Mouse (Mus musculus) liver, embryonic 13.5 days (tissue): ENCODE results near the gene Sord. TPM values are rescaled to one million over a fixed set of nuclear protein-coding genes. Genes with fewer than 3 reads are reported as not detected.
A peak's percentile ranks its signal among the peaks of the same experiment; 100 is the strongest.

Source experiments
- ATAC-seq: fragments of 200-750 bp; cut with Nextera tagmentation; 2 replicates; pipeline ENCODE4 v1.8.0; 2017; ENCODE audit warnings: low read depth, mild to moderate bottlenecking, moderate number of reproducible peaks, moderate library complexity
- DNase-seq: peaks from one replicate; pipeline ENCODE4 v3.0.0; 2022
- H3K27ac ChIP-seq: fragments of 300-500 bp; sonication (generic); 2 replicates; pipeline ENCODE4 v1.5.1; 2015; ENCODE audit warnings: moderate library complexity, mild to moderate bottlenecking, inconsistent platforms
- H3K27me3 ChIP-seq: fragments of 300-500 bp; sonication (generic); 2 replicates; pipeline ENCODE4 v1.6.1; 2015; ENCODE audit warnings: mild to moderate bottlenecking, inconsistent platforms
- H3K36me3 ChIP-seq: fragments of 300-500 bp; sonication (generic); 2 replicates; pipeline ENCODE4 v1.6.1; 2015; ENCODE audit warnings: mild to moderate bottlenecking, inconsistent platforms
- H3K4me1 ChIP-seq: fragments of 300-500 bp; sonication (generic); replicated peaks from 2 replicates; pipeline ENCODE4 v1.6.1; 2015; ENCODE audit warnings: inconsistent platforms
- H3K4me2 ChIP-seq: fragments of 300-500 bp; sonication (generic); 2 replicates; pipeline ENCODE4 v1.6.1; 2015; ENCODE audit warnings: inconsistent platforms, mild to moderate bottlenecking, moderate library complexity
- H3K4me3 ChIP-seq: fragments of 300-500 bp; sonication (generic); replicated peaks from 2 replicates; pipeline ENCODE4 v1.5.1; 2015; ENCODE audit warnings: mild to moderate bottlenecking, inconsistent platforms
- H3K9ac ChIP-seq: fragments of 300-500 bp; sonication (generic); 2 replicates; pipeline ENCODE4 v1.6.1; 2015; ENCODE audit warnings: mild to moderate bottlenecking, inconsistent platforms
- H3K9me3 ChIP-seq: fragments of 300-500 bp; sonication (generic); replicated peaks from 2 replicates; pipeline ENCODE4 v1.6.1; 2016; ENCODE audit warnings: inconsistent platforms
- WGBS: fragments of 180-500 bp; shearing (Covaris S2); methylation state at CpG from one replicate; pipeline ENCODE4 v1.1.7; 2015; ENCODE audit not compliant: insufficient replicate concordance; 5-methylcytosine and 5-hydroxymethylcytosine counted together
- polyA plus RNA-seq: library from polyadenylated mRNA; unstranded; fragments of >200 nt; fragmentation: Nextera tagmentation; extraction: Ambion mirVana; gene quantifications from 2 replicates; pipeline ENCODE4 v1.2.1, GENCODE M21; 2015

Sord gene
- polyA plus RNA-seq, 1 experiment from 2014 or later: 146 TPM

DNA sequence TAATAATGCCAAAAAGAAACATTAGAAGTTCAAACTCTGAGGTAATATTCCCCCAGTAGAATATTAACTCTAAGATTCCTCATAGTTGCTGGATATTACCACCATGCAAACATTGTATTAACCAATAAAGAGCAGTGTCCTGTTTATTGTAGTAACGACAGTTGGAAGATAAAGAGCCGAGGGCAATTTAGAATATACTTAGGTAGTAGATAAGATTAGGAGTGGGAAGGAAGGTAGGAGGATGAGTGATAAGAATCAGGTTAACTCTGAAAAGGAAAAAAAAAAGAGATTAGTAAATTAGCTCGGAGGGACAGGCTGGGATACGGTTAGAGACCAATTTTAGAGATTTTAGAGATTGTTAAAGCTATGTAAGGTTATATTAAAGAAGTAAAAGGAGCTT is 13.2 kb upstream of the Sord start:
- Histone ChIP-seq H3K27me3 (no peaks in the 10 kb centered on the region), H3K4me1 (peaks cover 63% of the 10 kb centered on the region), H3K4me2 (no peak overlapping the region), H3K9ac (no peak overlapping the region), H3K27ac (no peak overlapping the region), H3K9me3 (no peaks in the 10 kb centered on the region; the same call in 1 of the 2 replicates), H3K4me3 (no peak overlapping the region), H3K36me3 (no peaks in the 10 kb centered on the region)
- DNase-seq (no peak), ATAC-seq (no peak)
- WGBS: 14% methylated on average over 4 of the region's 4 CpGs

GRCm38 (mm10) chr2:122221798-122222197 is 12.8 kb upstream of the Sord start:
- no peaks in the 10 kb centered on the region for H3K36me3 ChIP-seq
- WGBS: 36% methylated on average over 5 of the region's 5 CpGs
- H3K4me3 ChIP-seq: no peak overlapping the region
- DNase-seq: no peak
- peaks cover 63% of the 10 kb centered on the region for H3K4me1 ChIP-seq
- H3K27me3 ChIP-seq: no peaks in the 10 kb centered on the region
- no peak overlapping the region for H3K9ac ChIP-seq
- no peak overlapping the region for H3K27ac ChIP-seq
- H3K9me3 ChIP-seq: no peaks in the 10 kb centered on the region; the same call in 1 of the 2 replicates
- no peak overlapping the region for H3K4me2 ChIP-seq
- peak; percentile 44; the same call in 1 of the 2 replicates for ATAC-seq

- ATAC-seq (no peak), DNase-seq (no peak)
- Histone ChIP-seq H3K4me1 (peaks cover 63% of the 10 kb centered on the region), H3K9ac (no peak overlapping the region), H3K9me3 (no peaks in the 10 kb centered on the region; the same call in 1 of the 2 replicates), H3K4me3 (no peak overlapping the region), H3K27ac (no peak overlapping the region), H3K27me3 (no peaks in the 10 kb centered on the region), H3K36me3 (no peaks in the 10 kb centered on the region), H3K4me2 (no peak overlapping the region)
- WGBS: 46% methylated on average over 5 of the region's 5 CpGs
These were observed 12.3 kb upstream of the Sord start for GRCm38 (mm10) chr2:122222272-122222671.

DNA sequence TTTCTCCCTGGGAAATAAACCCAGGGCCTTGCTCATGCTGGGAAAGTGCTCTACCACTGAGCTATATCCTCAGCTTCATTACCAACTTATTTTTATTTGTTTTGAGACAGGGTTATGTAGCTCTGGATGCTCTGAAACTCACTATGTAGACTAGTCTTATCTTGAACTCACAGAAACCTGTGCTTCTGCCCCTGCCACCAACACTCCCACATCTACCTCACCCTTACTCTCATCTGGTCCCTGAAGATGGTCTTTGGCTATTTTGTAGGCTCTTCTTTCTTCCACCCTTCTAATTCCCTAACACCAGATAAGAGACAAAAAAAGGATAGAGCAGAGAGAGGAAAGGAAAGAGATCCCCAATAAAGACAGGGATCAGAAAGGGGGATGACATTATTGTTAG is 10.9 kb upstream of the Sord start:
- H3K27me3 ChIP-seq: no peaks in the 10 kb centered on the region
- DNase-seq (no peak), ATAC-seq (peak; percentile 72)
- no peaks in the 10 kb centered on the region for H3K36me3 ChIP-seq
- no peak overlapping the region for H3K4me2 ChIP-seq
- no peak overlapping the region for H3K4me3 ChIP-seq
- peaks cover 59% of the 10 kb centered on the region for H3K4me1 ChIP-seq
- no peak overlapping the region for H3K9ac ChIP-seq
- H3K27ac ChIP-seq: no peak overlapping the region
- H3K9me3 ChIP-seq: no peaks in the 10 kb centered on the region; the same call in 1 of the 2 replicates

- no peaks in the 10 kb centered on the region for H3K36me3 ChIP-seq
- no peak overlapping the region for H3K4me3 ChIP-seq
- no peaks in the 10 kb centered on the region for H3K27me3 ChIP-seq
- peaks cover 48% of the 10 kb centered on the region for H3K4me1 ChIP-seq
- H3K27ac ChIP-seq: peak overlapping the region; percentile 26; the same call in 1 of the 2 replicates
- H3K9ac ChIP-seq: no peak overlapping the region
- DNase-seq: no peak
- H3K9me3 ChIP-seq: no peaks in the 10 kb centered on the region
- 82% methylated on average over 6 of the region's 6 CpGs for WGBS
- H3K4me2 ChIP-seq: no peak overlapping the region
- ATAC-seq: no peak
These were observed 4.2 kb upstream of the Sord start for GRCm38 (mm10) chr2:122230395-122230794.

GRCm38 (mm10) chr2:122231616-122232015 is 2.9 kb upstream of the Sord start:
- H3K27ac ChIP-seq: no peak overlapping the region
- 82% methylated on average over 9 of the region's 9 CpGs for WGBS
- H3K4me1 ChIP-seq: peaks cover 55% of the 10 kb centered on the region
- no peak overlapping the region for H3K4me3 ChIP-seq
- DNase-seq (no peak), ATAC-seq (no peak)
- H3K36me3 ChIP-seq: no peaks in the 10 kb centered on the region
- no peaks in the 10 kb centered on the region for H3K9me3 ChIP-seq
- H3K27me3 ChIP-seq: no peaks in the 10 kb centered on the region
- no peak overlapping the region for H3K4me2 ChIP-seq
- H3K9ac ChIP-seq: no peak overlapping the region

DNA sequence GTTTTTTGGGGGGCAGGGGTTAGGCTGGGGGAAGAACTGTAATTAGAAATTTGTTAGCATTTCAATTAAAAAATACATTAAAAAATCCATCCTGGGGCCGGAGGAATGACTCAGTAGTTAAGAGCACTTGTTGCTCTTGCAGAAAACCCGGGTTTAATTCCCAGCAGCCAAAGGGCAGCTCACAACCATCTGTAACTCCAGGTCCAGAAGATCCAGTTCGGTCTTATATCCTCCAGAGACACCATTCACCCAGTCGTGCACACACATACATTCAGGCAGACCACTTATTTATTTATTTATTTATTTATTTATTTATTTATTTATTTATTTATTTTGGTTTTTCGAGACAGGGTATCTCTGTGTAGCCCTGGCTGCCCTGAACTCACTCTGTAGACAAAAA is 1.2 kb upstream of the Sord start:
- Histone ChIP-seq H3K9me3 (no peaks in the 10 kb centered on the region), H3K36me3 (no peaks in the 10 kb centered on the region), H3K4me1 (peaks cover 56% of the 10 kb centered on the region), H3K4me3 (0 out of 2 replicates have a peak overlapping the region, but pooled peaks have one; percentile 76), H3K27me3 (no peaks in the 10 kb centered on the region), H3K27ac (no peak overlapping the region), H3K9ac (no peak overlapping the region), H3K4me2 (peak overlapping the region; percentile 86; the same call in 1 of the 2 replicates)
- no peak for DNase-seq
- 48% methylated on average over 5 of the region's 5 CpGs for WGBS
- ATAC-seq: no peak

- Histone ChIP-seq H3K27me3 (no peaks in the 10 kb centered on the region), H3K4me2 (peak overlapping the region; percentile 86), H3K9ac (peak overlapping the region; percentile 85), H3K4me3 (peak overlapping the region; percentile 76), H3K36me3 (no peaks in the 10 kb centered on the region), H3K4me1 (peaks cover 61% of the 10 kb centered on the region), H3K27ac (peak overlapping the region; percentile 90), H3K9me3 (no peaks in the 10 kb centered on the region)
- peak; percentile 59 for DNase-seq
- ATAC-seq: peak; percentile 3; the same call in 1 of the 2 replicates
- 10% methylated on average over 26 of the region's 26 CpGs for WGBS
These were observed 591 bp upstream of the Sord start for GRCm38 (mm10) chr2:122233759-122234557.

DNA sequence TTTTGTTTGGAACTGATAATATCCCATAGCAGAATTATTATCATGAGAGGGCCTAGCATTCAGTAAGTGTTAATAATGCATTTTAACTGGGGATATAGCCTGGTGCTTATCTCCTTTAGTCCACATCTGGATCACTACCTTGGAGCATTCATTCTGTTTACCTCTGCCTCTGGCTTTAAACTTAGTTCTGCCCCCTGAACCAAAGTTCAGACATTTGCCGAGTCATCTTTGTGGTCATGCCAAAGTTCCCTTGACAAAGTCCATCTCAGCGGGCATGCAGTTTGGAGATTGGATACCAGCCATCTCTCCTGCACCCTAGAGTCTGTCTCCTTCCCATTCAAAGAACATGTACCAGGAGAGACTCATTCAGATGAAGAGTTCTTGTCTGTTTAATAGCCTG is 876 bp downstream of the Sord start:
- Histone ChIP-seq H3K27ac (peak overlapping the region; percentile 90), H3K4me1 (peaks cover 63% of the 10 kb centered on the region), H3K4me3 (peak overlapping the region; percentile 76), H3K36me3 (no peaks in the 10 kb centered on the region), H3K9ac (peak overlapping the region; percentile 85), H3K4me2 (peak overlapping the region; percentile 86), H3K9me3 (no peaks in the 10 kb centered on the region), H3K27me3 (no peaks in the 10 kb centered on the region)
- 25% methylated on average over 2 of the region's 2 CpGs for WGBS
- DNase-seq (peak; percentile 28), ATAC-seq (peak; percentile 27)

- H3K27ac ChIP-seq: peak overlapping the region; percentile 90
- peak overlapping the region; percentile 76 for H3K4me3 ChIP-seq
- no peak for DNase-seq
These were observed 1.8 kb downstream of the Sord start for GRCm38 (mm10) chr2:122236321-122236720.

GRCm38 (mm10) chr2:122237891-122238470 is 3.4 kb downstream of the Sord start:
- WGBS: 71% methylated on average over 2 of the region's 2 CpGs
- Histone ChIP-seq H3K27ac (peak overlapping the region; percentile 63; the same call in 1 of the 2 replicates), H3K9me3 (no peaks in the 10 kb centered on the region), H3K4me3 (no peak overlapping the region), H3K27me3 (no peaks in the 10 kb centered on the region), H3K36me3 (no peaks in the 10 kb centered on the region), H3K9ac (no peak overlapping the region), H3K4me1 (peaks cover 71% of the 10 kb centered on the region), H3K4me2 (peak overlapping the region; percentile 86)
- ATAC-seq: no peak
- no peak for DNase-seq

More at GRCm38 (mm10) chr2:122236321-122236720, 1.8 kb downstream of the Sord start:
- peaks cover 69% of the 10 kb centered on the region for H3K4me1 ChIP-seq
- no peak for ATAC-seq
- H3K36me3 ChIP-seq: no peaks in the 10 kb centered on the region
- peak overlapping the region; percentile 86 for H3K4me2 ChIP-seq
- peak overlapping the region; percentile 85; the same call in 1 of the 2 replicates for H3K9ac ChIP-seq
- H3K27me3 ChIP-seq: no peaks in the 10 kb centered on the region
- H3K9me3 ChIP-seq: no peaks in the 10 kb centered on the region
